Mouse (Mus musculus) right cerebral cortex, postnatal 36 days (tissue): ENCODE measurements at regions not wholly inside any gene's neighbourhood (a gene's known extent, or its start where the extent isn't known, plus 50 kb on each side); places are given as distances from the start of the nearest gene placed in this dataset.

Source experiments
- DNase-seq, 2 experiments: peaks; one replicate each; pipeline ENCODE4 v3.0.0; 2022; ENCODE audit warnings: low spot score in 2 of 2, mixed read lengths in 1 of 2

DNA sequence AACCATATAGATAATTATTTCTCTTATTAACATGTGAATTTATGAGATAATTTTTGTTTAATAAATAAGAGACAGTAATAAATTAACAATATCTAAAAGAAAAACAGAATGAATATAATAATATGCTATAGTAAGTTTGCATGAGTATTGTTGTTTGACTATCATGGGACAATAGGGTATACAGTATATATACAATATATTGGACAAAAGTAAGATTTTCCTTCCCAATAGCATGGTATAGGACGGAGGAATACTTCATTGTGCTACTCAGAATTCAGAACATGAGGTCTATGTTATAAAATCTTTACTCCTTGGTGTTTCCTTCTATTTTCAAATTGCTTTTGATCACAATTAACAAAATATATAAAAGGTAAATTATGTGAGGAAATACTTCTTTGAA is 771.0 kb upstream of the Pcdh20 start:
- no peak for DNase-seq

DNA sequence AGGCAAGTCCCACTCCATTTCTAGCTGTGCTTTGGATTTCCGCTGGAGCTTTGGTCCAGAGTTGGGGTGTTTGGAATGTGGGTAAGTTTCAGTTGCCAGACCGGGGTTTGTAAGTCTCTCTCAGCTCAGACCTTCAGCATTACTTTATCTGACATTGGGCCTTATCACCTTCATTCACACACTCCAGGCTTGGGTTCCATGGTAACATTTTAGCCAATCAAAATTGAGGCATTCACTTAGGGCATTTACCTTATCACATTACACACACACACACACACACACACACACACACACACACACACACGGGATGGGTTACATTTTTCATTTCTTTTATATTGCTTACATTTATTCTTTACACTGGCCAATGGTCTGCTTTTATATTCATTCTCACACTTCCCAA is 765.3 kb upstream of the Pcdh20 start:
- DNase-seq, result no peak

DNA sequence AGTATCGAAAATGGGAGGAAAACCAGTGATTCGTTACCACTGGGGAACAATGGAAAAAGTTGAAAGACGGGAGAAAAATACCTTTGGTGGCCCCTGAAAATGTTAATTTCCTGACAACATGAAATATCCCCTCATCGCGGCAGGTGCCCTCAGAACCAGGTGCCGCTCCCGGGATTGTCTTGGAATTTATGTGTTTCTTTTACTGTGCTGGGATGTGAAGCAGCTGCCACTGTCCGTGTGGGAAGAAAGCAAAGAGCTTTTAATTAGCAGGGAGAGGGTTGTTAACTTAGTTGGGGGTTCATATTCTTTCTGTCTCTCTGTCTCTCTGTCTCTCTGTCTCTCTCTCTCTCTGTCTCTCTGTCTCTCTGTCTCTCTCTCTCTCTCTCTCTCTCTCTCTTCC is 759.3 kb upstream of the Pcdh20 start:
- no peak for DNase-seq

DNA sequence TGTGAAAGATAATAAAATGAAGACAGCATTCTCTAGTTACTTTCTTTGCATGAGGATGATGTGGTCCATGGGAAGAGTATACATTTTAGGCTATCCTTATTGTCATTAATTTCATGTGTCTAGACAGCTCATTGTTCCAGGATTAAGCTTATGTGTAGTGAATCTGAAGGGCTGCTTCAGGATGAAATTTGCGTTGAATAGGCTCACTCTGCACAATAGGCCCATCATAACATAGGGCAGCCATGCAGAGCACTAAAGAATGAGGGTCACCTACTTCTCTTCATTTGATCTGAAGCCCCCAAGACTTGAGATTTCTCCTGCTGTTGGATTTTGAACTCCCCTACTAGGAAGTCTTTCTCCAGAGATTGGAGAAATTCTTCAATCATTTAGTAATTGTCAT is 746.2 kb upstream of the Pcdh20 start:
- no peak for DNase-seq

DNA sequence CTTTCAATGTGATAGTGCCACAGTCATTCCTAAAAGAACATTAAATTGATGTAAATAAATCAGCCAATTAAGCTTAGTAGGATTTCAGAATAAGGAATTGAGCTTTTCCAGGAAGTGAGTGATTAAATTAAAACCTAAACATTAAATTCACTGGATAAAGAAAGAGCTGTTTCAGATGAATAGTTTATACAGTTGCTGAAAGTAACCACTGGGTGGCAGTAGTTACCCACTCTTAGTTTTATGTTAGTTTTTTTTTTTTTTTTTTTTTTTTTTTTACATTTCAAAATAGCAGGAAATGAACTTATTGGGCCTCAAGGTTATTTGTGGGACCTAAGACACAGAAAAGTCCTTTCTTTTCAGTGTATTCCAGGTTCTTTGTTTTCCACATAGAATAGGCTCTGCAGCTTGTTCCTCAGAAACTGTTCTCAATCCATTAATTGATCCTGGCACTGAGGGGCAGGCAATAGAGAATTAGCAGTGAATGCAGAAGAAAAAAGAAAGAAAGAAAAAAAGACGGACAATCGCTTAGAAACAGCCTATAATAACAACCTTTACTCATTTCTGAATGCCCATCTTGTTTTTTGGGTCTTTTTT is 710.3 kb upstream of the Pcdh20 start:
- no peak for DNase-seq

DNA sequence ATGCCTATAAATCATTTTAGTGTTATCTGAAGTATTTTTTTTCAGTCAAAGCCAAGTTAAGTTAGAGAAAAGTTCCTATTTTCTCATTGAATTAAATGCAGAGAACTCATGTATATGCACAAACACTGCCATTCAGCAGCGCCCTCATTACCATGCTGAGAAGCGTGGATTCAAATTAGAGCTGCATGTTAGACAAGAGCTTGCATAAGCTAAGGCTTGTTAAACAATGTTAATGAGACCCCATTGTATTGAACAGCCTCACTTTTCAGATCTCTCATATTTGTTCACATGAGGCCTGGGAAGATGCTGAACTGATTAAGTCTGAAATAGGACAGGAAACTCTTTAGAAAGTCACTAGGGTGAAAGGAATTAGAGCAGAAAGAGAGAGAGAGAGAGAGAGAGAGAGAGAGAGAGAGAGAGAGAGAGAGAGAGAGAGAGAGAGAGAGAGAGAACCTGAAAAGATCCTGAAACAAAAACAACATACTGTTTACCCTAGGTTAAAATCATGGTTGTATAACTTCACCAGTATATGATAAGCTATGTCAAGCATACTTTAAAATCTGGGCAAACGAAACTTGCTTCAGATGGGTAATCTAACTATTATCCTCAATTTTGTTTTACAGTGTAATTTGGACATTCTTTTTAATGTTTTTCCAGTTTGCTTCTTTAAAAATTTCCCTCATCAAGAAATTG is 671.9 kb upstream of the Pcdh20 start:
- no peak for DNase-seq

DNA sequence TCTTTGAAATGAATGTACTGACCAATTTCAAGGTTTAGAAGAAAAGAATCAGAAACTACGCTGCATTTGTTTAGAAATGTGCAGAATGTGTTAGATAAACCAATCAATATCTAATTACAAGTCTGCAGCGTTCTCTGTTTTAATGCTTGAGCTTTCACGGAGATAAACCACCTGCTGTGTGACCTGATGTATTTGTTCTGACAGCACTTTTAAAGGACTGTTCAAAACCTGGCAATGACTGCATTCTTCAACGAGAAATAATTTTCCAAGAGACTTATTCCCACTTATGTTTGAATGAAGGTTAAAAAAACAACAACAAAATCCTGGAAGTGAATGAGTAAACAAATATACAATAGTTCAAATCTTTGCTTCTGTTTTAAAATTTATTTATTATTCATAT is 628.1 kb upstream of the Pcdh20 start:
- no peak for DNase-seq

DNA sequence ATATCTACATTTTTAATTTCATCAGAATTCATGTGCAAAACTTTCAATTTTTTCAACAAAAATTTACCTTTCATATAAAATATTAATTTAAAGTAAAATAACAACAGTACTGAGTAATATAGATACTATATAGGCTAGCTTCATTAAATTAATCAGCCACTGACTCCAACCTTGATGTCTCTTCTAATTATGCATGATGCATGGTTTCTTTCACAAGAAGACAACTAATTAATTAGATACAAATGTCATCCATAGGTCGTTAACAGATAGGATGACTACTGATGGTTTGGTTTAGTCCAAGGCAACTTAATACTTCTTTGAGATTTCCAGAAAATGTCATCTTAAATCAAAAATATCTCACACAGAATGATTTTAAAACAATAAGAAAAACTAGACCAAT is 618.5 kb upstream of the Pcdh20 start:
- no peak for DNase-seq

DNA sequence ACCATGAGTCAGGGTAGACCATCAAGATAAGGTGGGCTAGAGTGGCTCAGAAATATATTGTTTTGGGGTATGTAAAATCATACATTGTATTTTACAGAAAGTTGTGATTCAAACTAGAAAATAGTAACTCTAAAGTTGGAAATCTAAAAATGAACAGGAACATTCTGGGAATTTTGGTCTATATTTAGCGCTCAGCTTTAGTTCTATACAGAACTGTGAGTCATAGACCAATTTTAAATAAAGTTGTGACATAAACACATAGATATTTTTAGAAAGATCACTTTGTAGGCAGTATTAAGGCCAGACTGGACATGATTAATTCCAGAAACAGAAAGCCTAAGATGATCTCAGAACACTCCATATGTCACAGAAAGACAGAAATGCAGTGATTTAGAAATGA is 604.8 kb upstream of the Pcdh20 start:
- DNase-seq, result no peak

DNA sequence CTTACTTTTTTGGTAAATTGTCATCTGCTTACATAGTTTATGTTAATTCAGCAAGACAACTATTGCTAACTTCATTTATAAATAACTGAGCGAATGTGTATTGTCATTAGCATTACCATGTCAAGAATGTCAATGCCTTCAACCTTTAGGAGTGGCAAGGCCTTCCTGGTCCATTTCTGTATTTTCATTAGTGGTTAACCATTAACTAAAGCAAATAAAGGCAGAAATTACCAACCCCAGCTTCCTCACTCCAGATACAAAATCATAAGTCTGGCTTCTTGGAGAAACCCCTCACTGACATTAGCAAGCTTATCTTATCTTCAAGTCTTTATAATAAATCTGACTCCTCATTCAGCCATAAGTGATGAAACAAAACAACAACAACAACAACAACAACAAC is 592.8 kb upstream of the Pcdh20 start:
- no peak for DNase-seq

DNA sequence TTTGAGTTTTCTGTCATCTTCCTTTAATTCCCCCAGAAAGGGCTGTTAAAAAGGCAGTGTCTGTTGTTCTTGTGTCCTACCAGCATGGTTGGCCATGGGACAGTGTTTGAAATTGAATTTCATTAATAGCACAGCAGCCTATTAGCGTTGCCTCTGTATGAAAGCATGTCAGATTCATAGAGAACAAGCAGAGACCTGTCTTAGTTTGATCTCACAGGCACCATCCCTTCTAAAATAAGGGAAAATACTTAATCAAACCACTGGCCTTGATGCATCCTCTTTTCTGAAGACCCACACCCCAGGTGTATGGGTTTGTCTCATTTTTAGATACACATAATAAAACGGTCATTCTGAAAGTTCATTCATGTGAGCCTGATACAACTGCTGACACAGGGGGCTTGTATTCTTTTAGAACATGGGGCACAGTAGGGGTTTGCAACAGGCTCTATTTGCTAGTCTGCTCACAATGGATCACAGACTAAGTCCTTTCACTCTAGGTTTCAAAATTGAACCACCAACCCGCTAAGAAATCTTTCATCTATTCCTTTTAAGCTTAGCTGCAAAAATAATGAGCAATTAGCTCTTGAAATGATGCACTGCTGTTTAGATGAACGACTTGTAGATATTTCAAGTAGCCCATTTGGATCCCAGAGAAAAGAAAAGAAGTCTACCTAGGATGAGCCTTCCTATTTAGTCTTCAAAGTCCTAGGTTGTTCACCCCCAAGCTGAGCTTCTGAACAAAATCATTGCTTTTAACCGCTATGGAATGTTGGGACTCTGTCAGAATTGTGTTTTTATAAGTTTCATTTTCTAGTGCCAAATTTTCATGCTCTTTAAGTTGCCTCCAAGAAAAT is 591.6 kb upstream of the Pcdh20 start:
- DNase-seq, result no peak

DNA sequence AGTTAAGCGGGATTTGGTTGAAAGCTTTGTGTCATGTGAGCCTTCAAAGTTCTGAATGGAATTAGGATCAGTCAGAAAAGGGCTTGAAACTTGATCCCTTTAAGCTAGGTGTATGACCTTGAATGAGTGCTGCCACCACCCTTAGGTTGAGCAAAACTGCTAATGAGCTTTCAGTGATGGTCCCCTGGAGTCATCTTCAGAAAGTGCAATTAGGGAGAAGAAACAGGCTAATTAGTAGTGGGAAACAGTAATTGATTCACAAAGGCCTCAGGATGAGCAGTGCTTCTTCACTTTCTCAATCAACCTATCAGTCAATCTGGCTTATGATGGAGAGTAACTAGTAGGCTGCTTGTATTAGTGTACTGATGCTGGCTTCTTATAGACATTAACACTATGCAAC is 590.1 kb upstream of the Pcdh20 start:
- no peak for DNase-seq

DNA sequence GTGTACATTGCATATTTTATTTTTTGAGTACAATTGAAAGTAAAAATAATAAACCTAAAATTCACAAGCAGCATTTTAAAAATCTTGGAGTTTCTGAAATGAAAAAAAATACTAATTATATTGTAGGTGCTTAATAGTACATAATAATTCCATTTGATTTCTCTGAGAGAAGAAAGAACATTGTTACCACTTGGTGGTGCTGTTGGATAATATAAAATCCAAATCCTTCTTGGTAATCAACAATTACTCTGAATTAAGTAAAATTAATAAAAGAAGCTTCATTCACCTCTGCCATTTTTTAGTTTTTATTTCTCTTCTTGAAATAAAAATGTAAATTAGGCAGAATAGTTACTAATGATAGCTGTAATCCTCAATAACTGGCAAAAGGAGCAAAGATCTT is 563.2 kb upstream of the Pcdh20 start:
- no peak for DNase-seq

DNA sequence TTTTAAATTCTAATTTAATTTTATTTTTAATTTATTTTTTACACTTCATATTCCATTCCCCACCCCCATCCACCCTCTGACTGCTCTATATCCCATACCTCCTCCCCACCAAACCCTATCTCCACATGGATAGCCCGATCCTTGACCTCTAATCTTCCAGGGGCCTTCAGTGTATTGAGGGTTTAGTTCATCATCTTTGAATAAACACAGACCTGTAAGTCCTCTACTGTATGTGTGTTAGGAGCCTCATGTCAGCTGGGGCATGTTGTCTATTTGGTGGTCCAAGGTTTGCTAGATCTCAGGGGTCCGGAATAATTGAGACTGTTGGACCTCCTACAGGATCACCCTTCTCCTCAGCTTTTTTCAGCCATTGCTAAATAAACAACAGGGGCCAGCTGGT is 540.2 kb upstream of the Pcdh20 start:
- DNase-seq, result no peak

DNA sequence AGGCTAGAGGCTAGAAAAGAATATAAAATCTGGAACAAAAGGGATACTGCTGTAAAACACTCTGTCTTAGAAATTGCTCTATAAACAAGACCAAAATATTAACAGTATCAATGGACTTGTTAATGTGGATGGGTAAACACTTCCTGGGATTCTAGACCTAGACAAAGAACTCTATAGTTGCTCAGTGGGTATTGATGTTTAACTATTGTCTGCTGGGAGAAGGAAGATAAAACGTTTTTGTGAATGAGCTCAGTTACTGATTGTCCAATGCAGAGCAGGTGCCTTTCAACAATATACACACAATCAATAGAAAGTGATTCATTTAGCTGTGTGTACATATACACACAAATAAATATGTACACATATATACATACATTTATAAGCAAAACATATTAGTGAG is 538.5 kb upstream of the Pcdh20 start:
- no peak for DNase-seq

DNA sequence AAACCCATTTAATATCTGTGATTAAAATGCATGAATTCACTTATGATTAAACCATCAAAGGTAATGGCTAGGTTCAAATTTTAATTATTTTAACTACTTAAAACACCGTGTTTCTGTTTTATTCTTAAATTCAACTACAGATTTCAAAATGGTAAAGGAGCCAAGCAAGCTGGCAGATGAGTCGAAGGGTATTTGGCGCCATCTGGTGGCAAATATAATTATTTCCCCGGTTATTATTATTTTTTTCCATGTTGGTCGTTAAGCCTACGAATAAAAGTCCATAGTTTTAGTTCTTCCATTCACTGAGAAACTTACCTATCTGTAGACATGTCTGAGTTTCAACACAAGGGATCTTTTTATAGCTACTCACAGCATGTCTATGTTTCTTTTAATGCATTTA is 510.7 kb upstream of the Pcdh20 start:
- no peak for DNase-seq

DNA sequence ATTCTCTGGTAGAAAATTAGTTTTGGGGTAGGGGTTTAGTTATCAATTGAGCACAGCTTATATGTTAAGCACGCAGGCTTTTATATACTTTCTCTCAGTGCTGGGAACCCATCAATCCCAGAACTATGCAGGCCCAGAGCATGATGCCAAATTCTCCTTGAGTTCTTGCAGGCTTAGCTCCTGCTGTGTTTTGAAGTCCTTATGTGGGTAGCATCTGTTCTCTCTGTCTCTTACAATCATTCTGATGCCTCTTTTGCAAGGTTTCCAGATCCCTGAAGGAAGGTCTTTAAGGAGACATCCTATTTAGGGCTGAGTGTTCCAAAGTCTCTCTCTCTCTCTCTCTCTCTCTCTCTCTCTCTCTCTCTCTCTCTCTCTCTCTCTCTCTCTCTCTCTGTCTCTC is 504.8 kb upstream of the Pcdh20 start:
- peak in 1 of 2 experiments; percentile 1 for DNase-seq

DNA sequence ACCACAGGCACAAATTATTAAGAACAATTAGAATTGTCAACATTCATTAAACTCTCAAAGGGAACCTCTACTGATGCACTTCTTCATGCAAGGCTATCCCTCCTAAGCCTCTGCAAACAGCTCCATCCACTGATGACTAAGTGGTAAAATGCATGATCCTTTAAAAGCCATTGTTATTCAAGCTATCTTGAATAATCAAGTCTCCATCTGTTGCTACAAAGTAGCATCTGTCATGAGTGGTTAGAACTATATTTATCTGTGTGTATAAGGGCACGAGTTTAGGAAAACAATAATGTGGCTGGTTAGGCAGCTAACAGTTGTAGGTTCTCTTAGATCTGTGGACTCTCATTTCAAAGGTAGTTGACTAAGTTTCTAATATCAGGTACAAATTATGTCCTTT is 463.4 kb upstream of the Pcdh20 start:
- DNase-seq, result no peak
